Mouse (Mus musculus) embryo, embryonic 10.5 days (tissue): ENCODE results near the gene Ccdc18.
A peak's percentile ranks its signal among the peaks of the same experiment; 100 is the strongest.
"Not testable (repeated sequence)": the region's sequence is repeated elsewhere in the genome, so short reads cannot be mapped to it uniquely, and the experiment has no call there.

Source experiments
- DNase-seq: peaks from one replicate; pipeline ENCODE4 v3.0.0-alpha.2; 2015; ENCODE audit warnings: low spot score

The Ccdc18 gene

DNA sequence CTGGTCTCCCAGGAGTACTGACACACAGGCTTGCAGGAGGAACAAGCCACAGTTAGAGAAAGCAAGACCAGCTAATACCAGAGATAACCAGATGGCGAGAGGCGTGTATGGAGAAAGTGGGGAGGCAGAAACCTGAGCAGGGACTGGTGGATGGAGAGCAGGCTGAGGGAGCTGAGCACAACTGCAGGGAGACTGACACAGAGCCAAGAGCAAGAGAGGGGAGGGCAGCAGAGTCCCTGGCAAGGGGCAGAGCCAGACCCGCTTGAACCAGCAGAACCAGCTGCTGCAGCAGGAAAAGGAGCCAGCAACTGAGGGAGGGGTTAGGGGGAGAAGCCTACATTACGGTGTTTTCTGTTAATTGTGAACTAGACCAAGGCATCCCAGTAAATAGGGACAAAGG lies 130.0 kb downstream of the Ccdc18 start:
- no peak for DNase-seq

DNA sequence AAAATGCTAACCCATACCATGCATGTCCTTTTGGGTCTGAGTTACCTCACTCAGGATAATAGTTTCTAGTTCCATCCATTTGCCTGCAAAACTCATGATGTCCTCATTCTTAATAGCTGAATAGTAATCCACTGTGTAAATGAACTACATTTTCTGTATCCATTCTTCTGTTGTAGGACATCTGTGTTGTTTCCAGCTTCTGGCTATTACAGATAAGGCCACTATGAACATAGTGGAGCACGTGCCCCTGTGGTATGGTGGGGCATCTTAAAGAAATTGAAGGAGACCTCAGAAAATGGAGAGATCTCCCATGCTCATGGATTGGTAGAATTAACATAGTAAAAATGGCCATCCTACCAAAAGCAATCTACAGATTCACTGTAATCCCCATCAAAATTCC lies 131.1 kb downstream of the Ccdc18 start:
- not testable (repeated sequence) for DNase-seq

- no peak for DNase-seq
These were observed 134.3 kb downstream of the Ccdc18 start for GRCm38 (mm10) chr5:108266990-108267389.

GRCm38 (mm10) chr5:108268127-108269062 lies 135.7 kb downstream of the Ccdc18 start, which contains the start of gene Dr1:
Gene Dr1, plus strand, starts transcription at chr5:108268897.
- peak; percentile 94 for DNase-seq

DNA sequence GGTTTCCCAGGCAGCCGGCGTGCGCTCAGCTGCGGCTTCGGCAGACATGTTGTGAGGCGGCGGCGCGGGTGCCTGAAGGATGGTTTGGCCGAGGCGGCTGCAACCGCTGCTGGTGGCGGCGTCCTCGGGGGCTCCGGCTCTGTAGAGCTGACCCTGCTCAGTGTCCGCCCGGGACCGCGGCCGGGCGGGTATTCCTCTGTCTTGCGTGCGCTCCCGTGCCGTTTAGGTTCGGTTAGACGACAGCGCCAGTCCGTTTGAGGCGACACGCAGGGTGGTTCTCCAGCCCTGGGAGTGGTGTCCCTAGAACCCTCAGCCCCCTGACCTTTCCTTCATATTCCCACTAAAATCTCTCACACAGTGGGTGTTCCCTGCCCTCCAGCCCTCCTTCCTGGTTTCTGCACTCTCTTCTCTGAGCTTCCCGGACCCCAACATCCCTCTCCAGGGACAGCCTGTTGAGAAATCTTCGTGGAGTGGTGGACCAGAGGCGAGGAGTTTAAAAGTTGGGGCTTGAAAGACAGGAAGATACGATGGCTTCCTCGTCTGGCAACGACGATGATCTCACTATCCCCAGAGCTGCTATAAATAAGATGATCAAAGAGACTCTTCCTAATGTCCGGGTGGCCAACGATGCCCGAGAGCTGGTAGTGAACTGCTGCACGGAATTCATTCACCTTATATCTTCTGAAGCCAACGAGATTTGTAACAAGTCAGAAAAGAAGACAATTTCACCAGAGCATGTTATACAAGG lies 136.6 kb downstream of the Ccdc18 start:
- peak; percentile 29 for DNase-seq

GRCm38 (mm10) chr5:108269811-108270151 lies 137.1 kb downstream of the Ccdc18 start:
- DNase-seq: no peak

- no peak for DNase-seq
These were observed 137.7 kb downstream of the Ccdc18 start for GRCm38 (mm10) chr5:108270415-108270814.

- DNase-seq: not testable (repeated sequence)
These were observed 138.7 kb downstream of the Ccdc18 start for GRCm38 (mm10) chr5:108271345-108271744.
